Mouse (Mus musculus) forebrain, embryonic 12.5 days (tissue): ENCODE measurements at regions not wholly inside any gene's neighbourhood (a gene's known extent, or its start where the extent isn't known, plus 50 kb on each side); places are given as distances from the start of the nearest gene placed in this dataset.

Source experiments
- ATAC-seq: fragments of 200-750 bp; cut with Nextera tagmentation; 2 replicates; pipeline ENCODE4 v1.8.0; 2017; ENCODE audit warnings: moderate TSS enrichment; ENCODE audit not compliant: low FRiP score
- H3K27ac ChIP-seq: fragments of 300-500 bp; sonication (generic); 2 replicates; pipeline ENCODE4 v1.5.1; 2016; ENCODE audit warnings: mild to moderate bottlenecking
- H3K27me3 ChIP-seq: fragments of 300-500 bp; sonication (generic); 2 replicates; pipeline ENCODE4 v1.6.1; 2016; ENCODE audit warnings: mild to moderate bottlenecking
- H3K36me3 ChIP-seq: fragments of 300-500 bp; sonication (generic); replicated peaks from 2 replicates; pipeline ENCODE4 v1.6.1; 2016; ENCODE audit warnings: mild to moderate bottlenecking
- H3K4me1 ChIP-seq: fragments of 300-500 bp; sonication (generic); 2 replicates; pipeline ENCODE4 v1.6.1; 2016
- H3K4me2 ChIP-seq: fragments of 300-500 bp; sonication (generic); 2 replicates; pipeline ENCODE4 v1.6.1; 2016; ENCODE audit warnings: mild to moderate bottlenecking, moderate library complexity
- H3K4me3 ChIP-seq: fragments of 300-500 bp; sonication (generic); replicated peaks from 2 replicates; pipeline ENCODE4 v1.5.1; 2016; ENCODE audit warnings: mild to moderate bottlenecking
- H3K9ac ChIP-seq: fragments of 300-500 bp; sonication (generic); 2 replicates; pipeline ENCODE4 v1.6.1; 2016; ENCODE audit warnings: mild to moderate bottlenecking
- H3K9me3 ChIP-seq: fragments of 300-500 bp; sonication (generic); 2 replicates; pipeline ENCODE4 v1.6.1; 2016
- WGBS: fragments of 180-500 bp; shearing (Covaris S2); methylation state at CpG from one replicate; pipeline ENCODE4 v1.1.7; 2016; 5-methylcytosine and 5-hydroxymethylcytosine counted together

- Histone ChIP-seq H3K9me3 (no peaks in the 10 kb centered on the region), H3K36me3 (no peaks in the 10 kb centered on the region), H3K9ac (no peak overlapping the region), H3K27me3 (no peaks in the 10 kb centered on the region), H3K4me2 (no peak overlapping the region), H3K27ac (no peak overlapping the region), H3K4me1 (no peaks in the 10 kb centered on the region; the same call in 1 of the 2 replicates), H3K4me3 (no peak overlapping the region)
- WGBS, result 90% methylated on average over 1 of the region's 1 CpGs
- ATAC-seq, result no peak
These were observed 68.3 kb upstream of the Onecut1 start for GRCm38 (mm10) chr9:74793394-74793793.

GRCm38 (mm10) chr9:74795994-74796393, 65.7 kb upstream of the Onecut1 start:
- ATAC-seq, result no peak
- Histone ChIP-seq H3K4me2 (no peak overlapping the region), H3K27me3 (no peaks in the 10 kb centered on the region), H3K4me3 (no peak overlapping the region), H3K27ac (no peak overlapping the region), H3K9ac (no peak overlapping the region), H3K4me1 (no peaks in the 10 kb centered on the region; the same call in 1 of the 2 replicates), H3K36me3 (no peaks in the 10 kb centered on the region), H3K9me3 (no peaks in the 10 kb centered on the region)
- WGBS, result 78% methylated on average over 4 of the region's 4 CpGs

GRCm38 (mm10) chr9:74797272-74797844, 64.4 kb upstream of the Onecut1 start:
- 69% methylated on average over 5 of the region's 5 CpGs for WGBS
- no peak for ATAC-seq
- H3K4me1 ChIP-seq, result no peaks in the 10 kb centered on the region; the same call in 1 of the 2 replicates

GRCm38 (mm10) chr9:74801091-74801490, 60.6 kb upstream of the Onecut1 start:
- Histone ChIP-seq H3K4me3 (no peak overlapping the region), H3K36me3 (no peaks in the 10 kb centered on the region), H3K4me2 (no peak overlapping the region), H3K9me3 (no peaks in the 10 kb centered on the region), H3K27ac (no peak overlapping the region), H3K4me1 (no peaks in the 10 kb centered on the region), H3K9ac (no peak overlapping the region), H3K27me3 (no peaks in the 10 kb centered on the region)
- 88% methylated on average over 4 of the region's 4 CpGs for WGBS
- no peak for ATAC-seq

More at GRCm38 (mm10) chr9:74797272-74797844, 64.4 kb upstream of the Onecut1 start:
- Histone ChIP-seq H3K4me2 (no peak overlapping the region), H3K9me3 (no peaks in the 10 kb centered on the region), H3K36me3 (no peaks in the 10 kb centered on the region), H3K9ac (no peak overlapping the region), H3K27ac (no peak overlapping the region), H3K27me3 (no peaks in the 10 kb centered on the region), H3K4me3 (no peak overlapping the region)

- peaks cover 12% of the 10 kb centered on the region for H3K4me1 ChIP-seq
- no peaks in the 10 kb centered on the region for H3K9me3 ChIP-seq
- no peak overlapping the region for H3K4me3 ChIP-seq
- ATAC-seq, result peak; percentile 75; the same call in 1 of the 2 replicates
- no peaks in the 10 kb centered on the region for H3K36me3 ChIP-seq
- H3K9ac ChIP-seq, result no peak overlapping the region
- no peak overlapping the region for H3K27ac ChIP-seq
- 7% methylated on average over 8 of the region's 8 CpGs for WGBS
- peaks cover 25% of the 10 kb centered on the region for H3K27me3 ChIP-seq
- H3K4me2 ChIP-seq, result no peak overlapping the region
These were observed 50.3 kb upstream of the Onecut1 start for GRCm38 (mm10) chr9:74811437-74811836.
